Mouse (Mus musculus): ENCODE measurements around the gene Rpl19. TPM values are rescaled to one million over a fixed set of nuclear protein-coding genes. Genes with fewer than 3 reads are reported as not detected.

Rpl19 gene
- polyA plus RNA-seq, 1 experiment from 2014 or later: 694 TPM

DNA sequence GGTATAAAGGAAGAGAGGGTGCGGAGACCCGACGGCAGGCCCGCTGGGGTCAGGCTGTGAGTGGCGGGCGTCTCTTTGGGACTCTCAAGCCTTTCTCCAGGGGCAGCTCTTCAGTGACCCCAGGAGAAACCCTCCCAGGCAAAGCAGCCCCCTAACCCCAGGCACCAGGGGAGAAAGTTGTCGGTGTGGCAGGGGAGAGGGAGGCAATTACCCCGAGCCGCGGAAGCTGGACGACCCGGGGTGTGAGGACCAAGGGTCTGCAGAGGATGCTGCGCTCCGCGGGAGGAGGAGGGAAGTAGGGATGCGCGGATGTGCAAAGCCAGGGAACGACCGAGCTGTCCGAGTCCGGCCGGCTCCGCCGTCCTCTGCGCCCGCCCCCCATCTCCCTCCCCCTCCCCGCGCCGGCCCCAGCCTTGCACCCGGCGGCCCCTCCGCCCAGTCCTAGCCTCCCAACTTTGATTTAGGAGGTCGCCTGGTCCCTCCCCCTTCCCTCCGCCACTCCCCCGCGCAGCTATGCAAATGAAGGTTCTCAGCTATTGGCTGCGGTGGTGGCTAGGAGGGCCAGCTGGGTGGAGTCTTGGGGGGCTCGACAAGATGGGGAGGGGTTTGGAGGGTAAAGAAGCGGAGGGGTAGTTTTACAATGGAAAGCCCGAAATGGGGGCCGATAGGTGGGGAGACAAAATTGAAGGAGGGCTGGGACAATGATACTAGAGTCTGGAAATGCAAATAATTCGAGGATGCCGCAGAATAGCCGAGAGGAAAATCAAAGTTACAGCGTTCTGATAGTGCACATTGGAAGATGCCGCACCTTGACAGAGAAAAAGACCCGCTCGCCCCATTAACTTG lies 26.7 kb downstream of the Rpl19 start, which contains the start of gene Stac2:
TSS of gene Stac2 (minus strand) at position 474 of the 846 bp plus-strand sequence.
- Histone ChIP-seq H3K4me3 (replicated peaks; ENCODE audit: low read length) (peak within 1 kb of the TSS; percentile 49), H3K4me2 (replicated peaks) (peak within 1 kb of the TSS; percentile 62), H3K36me3 (replicated peaks; ENCODE audit: control insufficient read depth, insufficient read depth) (no peaks in the 10 kb centered on the region), H3K27me3 (ENCODE audit: control insufficient read depth, insufficient read depth, low read length) (peaks cover 35% of the 10 kb centered on the region), H3K9ac (peak within 1 kb of the TSS; percentile 63), H3K27ac (peak within 1 kb of the TSS; percentile 51; the same call in 1 of the 2 replicates), H3K9me3 (ENCODE audit: control insufficient read depth, low read length) (no peaks in the 10 kb centered on the region), H3K4me1 (replicated peaks; ENCODE audit: control insufficient read depth, insufficient read depth, low read length) (peaks cover 3% of the 10 kb centered on the region; the same call in 1 of the 2 replicates)
- 1% methylated on average over 39 of the region's 48 CpGs for WGBS
- DNase-seq (ENCODE audit: low spot score) (peak; percentile 74), ATAC-seq (ENCODE audit: low FRiP score) (peak; percentile 87)

DNA sequence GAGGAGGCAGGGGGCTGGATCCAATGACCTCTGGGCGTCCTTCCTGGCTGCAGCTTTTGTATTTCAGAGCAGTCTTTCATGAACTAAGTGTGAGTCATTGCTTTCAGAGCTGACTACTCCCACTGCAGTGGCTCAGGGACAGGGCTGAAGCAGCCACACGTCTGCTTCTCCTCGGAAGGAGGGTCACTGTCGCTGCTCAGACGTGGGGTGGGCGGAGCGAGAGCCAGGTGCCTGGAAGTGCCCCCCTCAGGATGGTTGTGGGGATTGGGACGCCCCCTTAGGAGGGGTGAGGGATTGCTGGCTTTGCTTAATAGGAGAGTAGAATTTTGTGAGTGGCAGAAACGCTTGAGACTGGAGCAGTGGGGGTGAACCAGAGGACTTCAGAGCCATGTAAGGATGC lies 31.0 kb downstream of the Rpl19 start:
- H3K4me2 ChIP-seq (replicated peaks): no peak overlapping the region
- H3K4me3 ChIP-seq (replicated peaks; ENCODE audit: low read length): no peak overlapping the region
- 27% methylated on average over 9 of the region's 9 CpGs for WGBS
- peaks cover 6% of the 10 kb centered on the region; the same call in 1 of the 2 replicates for H3K4me1 ChIP-seq (replicated peaks; ENCODE audit: control insufficient read depth, insufficient read depth, low read length)
- H3K27ac ChIP-seq: no peak overlapping the region
- no peaks in the 10 kb centered on the region for H3K36me3 ChIP-seq (replicated peaks; ENCODE audit: control insufficient read depth, insufficient read depth)
- no peak overlapping the region for H3K9ac ChIP-seq
- H3K9me3 ChIP-seq (ENCODE audit: control insufficient read depth, low read length): no peaks in the 10 kb centered on the region
- ATAC-seq (ENCODE audit: low FRiP score) (no peak), DNase-seq (ENCODE audit: low spot score) (no peak)
- peaks cover 11% of the 10 kb centered on the region for H3K27me3 ChIP-seq (ENCODE audit: control insufficient read depth, insufficient read depth, low read length)

DNA sequence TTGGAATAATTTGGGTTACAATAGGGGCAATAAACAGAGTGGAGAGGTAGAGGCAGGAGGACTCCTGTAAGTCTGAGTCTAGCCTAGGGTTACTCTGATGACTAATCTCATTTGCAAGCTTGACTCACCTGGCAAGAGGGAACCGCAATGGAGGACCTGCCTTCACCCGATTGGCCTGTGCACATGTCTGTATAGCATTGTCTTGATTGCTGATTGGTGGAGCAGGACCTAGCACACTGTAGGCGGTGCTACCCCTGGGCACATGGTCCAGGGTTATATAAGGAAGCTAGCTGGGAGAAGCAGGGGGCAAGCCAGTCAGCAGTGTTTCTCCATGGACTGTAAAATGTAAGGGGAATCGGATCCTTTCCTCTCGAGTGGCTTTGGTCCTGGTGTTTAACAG lies 31.5 kb downstream of the Rpl19 start:
- ATAC-seq (ENCODE audit: low FRiP score) (no peak), DNase-seq (ENCODE audit: low spot score) (no peak)
- H3K9ac ChIP-seq: no peak overlapping the region
- peaks cover 5% of the 10 kb centered on the region for H3K27me3 ChIP-seq (ENCODE audit: control insufficient read depth, insufficient read depth, low read length)
- H3K4me2 ChIP-seq (replicated peaks): no peak overlapping the region
- 0 out of 2 replicates have a peak, but pooled peaks cover 6% of the 10 kb centered on the region for H3K4me1 ChIP-seq (replicated peaks; ENCODE audit: control insufficient read depth, insufficient read depth, low read length)
- H3K36me3 ChIP-seq (replicated peaks; ENCODE audit: control insufficient read depth, insufficient read depth): no peaks in the 10 kb centered on the region
- no peaks in the 10 kb centered on the region for H3K9me3 ChIP-seq (ENCODE audit: control insufficient read depth, low read length)
- no peak overlapping the region for H3K4me3 ChIP-seq (replicated peaks; ENCODE audit: low read length)
- WGBS: 84% methylated on average over 5 of the region's 5 CpGs
- H3K27ac ChIP-seq: no peak overlapping the region

DNA sequence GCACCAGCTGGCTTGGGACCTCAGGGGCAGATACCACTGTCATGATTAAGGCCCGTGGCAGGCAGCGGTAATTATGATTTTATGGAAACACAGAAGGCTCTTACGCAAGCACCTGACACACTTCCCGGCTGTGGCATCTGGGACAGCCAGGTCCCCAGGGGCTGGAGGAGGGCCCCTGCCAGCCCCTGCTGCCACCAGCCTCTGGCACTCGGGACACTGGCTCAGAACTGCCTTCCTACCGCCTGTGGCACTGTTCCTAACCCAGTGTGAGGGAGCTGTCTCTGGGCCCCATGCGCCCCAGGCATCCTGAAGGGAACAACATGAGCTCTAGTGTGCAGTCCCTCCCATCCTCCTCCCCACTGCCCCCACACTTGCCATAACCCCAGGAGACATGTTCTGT lies 33.2 kb downstream of the Rpl19 start:
- no peak; the same call in 1 of the 2 replicates for ATAC-seq (ENCODE audit: low FRiP score)
- no peak overlapping the region for H3K9ac ChIP-seq
- H3K27ac ChIP-seq: no peak overlapping the region

DNA sequence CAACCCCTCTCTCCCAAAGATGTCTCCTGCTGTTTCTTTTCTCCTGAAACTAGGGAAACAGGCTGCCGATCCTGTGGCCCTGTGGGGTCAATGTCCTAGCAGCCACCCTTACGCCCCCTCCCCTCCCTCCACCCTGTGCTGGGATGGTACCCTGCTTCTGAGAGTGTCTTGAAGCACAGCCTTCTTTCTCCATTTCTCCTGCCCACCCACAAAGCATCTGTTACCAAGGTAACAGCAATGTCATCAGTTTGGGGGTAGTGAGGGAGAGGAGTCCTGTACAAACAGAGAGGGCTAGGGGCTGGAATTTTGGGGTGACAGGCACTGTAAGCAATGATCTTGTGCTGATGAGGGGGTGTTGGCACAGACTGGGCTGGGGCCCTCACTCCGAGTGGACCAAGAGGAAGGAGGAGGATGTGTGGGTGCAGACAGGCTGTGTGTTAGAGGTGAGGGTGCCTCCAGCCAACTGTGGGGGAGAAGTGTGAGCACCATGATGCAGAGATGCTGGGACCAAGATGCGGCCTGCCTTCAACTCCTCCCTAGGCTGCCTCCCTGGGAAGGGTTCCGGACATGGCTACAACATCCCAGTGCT lies 33.7 kb downstream of the Rpl19 start:
- Histone ChIP-seq H3K4me2 (replicated peaks) (no peak overlapping the region), H3K36me3 (replicated peaks; ENCODE audit: control insufficient read depth, insufficient read depth) (no peaks in the 10 kb centered on the region), H3K4me3 (replicated peaks; ENCODE audit: low read length) (no peak overlapping the region), H3K27ac (no peak overlapping the region), H3K4me1 (replicated peaks; ENCODE audit: control insufficient read depth, insufficient read depth, low read length) (0 out of 2 replicates have a peak, but pooled peaks cover 3% of the 10 kb centered on the region), H3K9ac (no peak overlapping the region), H3K27me3 (ENCODE audit: control insufficient read depth, insufficient read depth, low read length) (0 out of 2 replicates have a peak, but pooled peaks cover 3% of the 10 kb centered on the region), H3K9me3 (ENCODE audit: control insufficient read depth, low read length) (no peaks in the 10 kb centered on the region)
- no peak for DNase-seq (ENCODE audit: low spot score)
- 68% methylated on average over 5 of the region's 5 CpGs for WGBS
- no peak; the same call in 1 of the 2 replicates for ATAC-seq (ENCODE audit: low FRiP score)

More for the DNA sequence above, 33.2 kb downstream of the Rpl19 start:
- Histone ChIP-seq H3K36me3 (replicated peaks; ENCODE audit: control insufficient read depth, insufficient read depth) (no peaks in the 10 kb centered on the region), H3K4me3 (replicated peaks; ENCODE audit: low read length) (no peak overlapping the region), H3K4me2 (replicated peaks) (no peak overlapping the region), H3K4me1 (replicated peaks; ENCODE audit: control insufficient read depth, insufficient read depth, low read length) (0 out of 2 replicates have a peak, but pooled peaks cover 3% of the 10 kb centered on the region), H3K9me3 (ENCODE audit: control insufficient read depth, low read length) (no peaks in the 10 kb centered on the region), H3K27me3 (ENCODE audit: control insufficient read depth, insufficient read depth, low read length) (0 out of 2 replicates have a peak, but pooled peaks cover 3% of the 10 kb centered on the region)
- WGBS: 37% methylated on average over 7 of the region's 7 CpGs
- no peak for DNase-seq (ENCODE audit: low spot score)

DNA sequence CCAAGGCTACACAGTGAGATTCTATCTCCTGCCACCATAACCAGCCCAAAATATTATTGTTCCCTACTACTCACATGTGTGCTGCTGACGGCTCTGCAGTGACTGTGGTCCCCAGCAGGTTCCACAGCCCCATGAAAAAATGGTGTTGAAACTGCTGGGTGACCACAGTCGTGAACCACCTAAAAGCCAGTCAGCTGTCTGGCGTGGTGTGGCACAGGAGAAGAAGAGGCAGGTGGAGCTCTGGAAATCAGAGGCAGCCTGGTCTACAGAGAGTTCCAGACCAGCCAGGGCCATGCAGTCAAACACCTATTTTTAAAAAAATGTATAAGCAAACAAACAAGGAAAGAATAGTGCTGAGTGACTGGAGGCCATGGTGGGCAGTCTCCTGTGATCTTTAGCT lies 34.9 kb downstream of the Rpl19 start:
- H3K27ac ChIP-seq: no peak overlapping the region
- 0 out of 2 replicates have a peak, but pooled peaks cover 3% of the 10 kb centered on the region for H3K4me1 ChIP-seq (replicated peaks; ENCODE audit: control insufficient read depth, insufficient read depth, low read length)
- H3K27me3 ChIP-seq (ENCODE audit: control insufficient read depth, insufficient read depth, low read length): 0 out of 2 replicates have a peak, but pooled peaks cover 3% of the 10 kb centered on the region
- DNase-seq (ENCODE audit: low spot score) (no peak), ATAC-seq (ENCODE audit: low FRiP score) (no peak)
- no peak overlapping the region for H3K4me2 ChIP-seq (replicated peaks)
- no peaks in the 10 kb centered on the region for H3K36me3 ChIP-seq (replicated peaks; ENCODE audit: control insufficient read depth, insufficient read depth)
- no peaks in the 10 kb centered on the region for H3K9me3 ChIP-seq (ENCODE audit: control insufficient read depth, low read length)
- WGBS: 76% methylated on average over 3 of the region's 3 CpGs
- no peak overlapping the region for H3K9ac ChIP-seq
- no peak overlapping the region for H3K4me3 ChIP-seq (replicated peaks; ENCODE audit: low read length)

DNA sequence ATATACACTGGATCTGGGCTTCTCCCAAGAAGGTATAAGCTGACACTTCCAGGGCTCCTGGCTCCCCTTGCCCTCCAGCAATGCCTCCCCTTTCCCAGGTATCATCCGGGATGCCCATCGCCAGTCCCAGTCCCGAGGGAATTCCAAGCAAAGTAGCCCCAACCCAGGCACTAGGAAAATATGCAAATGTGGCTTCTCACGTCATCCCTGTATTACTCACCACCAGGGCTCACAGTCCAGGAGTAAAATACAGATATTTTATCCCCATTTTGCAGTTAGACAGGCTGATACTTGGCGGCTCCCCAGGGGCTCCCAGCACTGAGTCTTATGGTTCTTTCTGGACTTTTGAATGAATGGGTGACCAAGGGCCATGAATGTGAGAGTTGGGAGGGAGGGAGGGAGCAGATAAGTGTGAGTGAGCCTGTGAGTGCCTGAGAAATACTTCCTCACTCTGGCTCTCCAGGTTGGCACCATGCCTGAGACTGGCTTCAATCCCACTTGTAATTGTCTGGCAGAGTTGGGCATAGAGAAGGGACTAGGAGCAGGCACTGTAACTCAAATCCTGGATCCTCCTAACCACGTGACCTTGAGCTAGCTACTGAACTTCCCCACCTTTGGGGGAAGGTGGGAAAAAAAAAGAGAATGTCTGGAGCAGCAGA lies 35.5 kb downstream of the Rpl19 start:
- WGBS: 55% methylated on average over 6 of the region's 6 CpGs
- H3K36me3 ChIP-seq (replicated peaks; ENCODE audit: control insufficient read depth, insufficient read depth): no peaks in the 10 kb centered on the region
- H3K27me3 ChIP-seq (ENCODE audit: control insufficient read depth, insufficient read depth, low read length): no peaks in the 10 kb centered on the region
- H3K4me3 ChIP-seq (replicated peaks; ENCODE audit: low read length): no peak overlapping the region
- no peak overlapping the region for H3K9ac ChIP-seq
- peak; percentile 65 for DNase-seq (ENCODE audit: low spot score)
- no peak for ATAC-seq (ENCODE audit: low FRiP score)
- 0 out of 2 replicates have a peak, but pooled peaks cover 3% of the 10 kb centered on the region for H3K4me1 ChIP-seq (replicated peaks; ENCODE audit: control insufficient read depth, insufficient read depth, low read length)
- 0 out of 2 replicates have a peak, but pooled peaks cover 2% of the 10 kb centered on the region for H3K9me3 ChIP-seq (ENCODE audit: control insufficient read depth, low read length)
- no peak overlapping the region for H3K4me2 ChIP-seq (replicated peaks)
- H3K27ac ChIP-seq: no peak overlapping the region

DNA sequence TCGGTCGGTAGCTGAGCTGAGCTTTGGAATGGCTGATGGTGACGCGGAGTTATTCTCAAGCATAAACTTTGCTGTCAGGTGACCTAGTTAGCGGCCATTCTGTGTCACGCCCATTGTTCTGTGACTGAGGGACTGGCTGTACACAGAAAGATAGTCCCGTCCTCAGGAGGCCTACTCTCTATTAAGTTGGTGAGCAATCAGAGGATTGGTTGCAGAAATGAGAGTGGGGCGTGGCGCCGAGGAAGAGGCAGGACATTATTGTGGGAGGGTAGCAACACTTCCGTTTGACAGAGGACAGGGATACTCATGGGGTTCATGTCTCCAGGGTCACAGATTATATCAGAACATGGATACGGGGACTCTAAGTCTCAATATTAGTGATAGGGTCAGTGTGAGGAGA lies 39.7 kb downstream of the Rpl19 start:
- no peaks in the 10 kb centered on the region for H3K36me3 ChIP-seq (replicated peaks; ENCODE audit: control insufficient read depth, insufficient read depth)
- WGBS: 93% methylated on average over 12 of the region's 12 CpGs
- H3K4me3 ChIP-seq (replicated peaks; ENCODE audit: low read length): no peak overlapping the region
- no peak overlapping the region for H3K9ac ChIP-seq
- H3K27me3 ChIP-seq (ENCODE audit: control insufficient read depth, insufficient read depth, low read length): no peaks in the 10 kb centered on the region
- ATAC-seq (ENCODE audit: low FRiP score): no peak
- H3K9me3 ChIP-seq (ENCODE audit: control insufficient read depth, low read length): 0 out of 2 replicates have a peak, but pooled peaks cover 7% of the 10 kb centered on the region
- no peak overlapping the region for H3K4me2 ChIP-seq (replicated peaks)
- H3K4me1 ChIP-seq (replicated peaks; ENCODE audit: control insufficient read depth, insufficient read depth, low read length): no peaks in the 10 kb centered on the region
- DNase-seq (ENCODE audit: low spot score): no peak
- H3K27ac ChIP-seq: no peak overlapping the region

DNA sequence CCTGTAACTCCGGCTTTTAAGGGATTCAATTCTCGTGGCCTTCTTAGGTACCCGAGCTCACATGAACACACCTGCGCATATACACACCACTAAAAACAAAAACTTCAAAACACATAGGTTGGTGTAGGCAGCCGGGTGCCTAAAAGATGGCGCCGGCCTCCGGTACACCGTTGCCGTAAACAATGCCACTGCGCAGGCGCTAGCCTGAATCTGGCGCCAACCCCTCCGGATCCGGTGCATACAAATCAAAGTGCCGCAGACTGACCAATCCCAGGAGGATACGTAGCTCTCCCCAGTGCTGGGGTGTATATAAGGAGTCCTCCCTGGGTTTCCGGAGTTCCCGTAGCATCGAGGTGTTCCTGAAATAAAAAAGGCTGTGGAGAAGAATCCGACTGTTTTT lies 40.7 kb downstream of the Rpl19 start:
- ATAC-seq (ENCODE audit: low FRiP score): no peak
- DNase-seq (ENCODE audit: low spot score): no peak
- Histone ChIP-seq H3K27ac (no peak overlapping the region), H3K4me3 (replicated peaks; ENCODE audit: low read length) (no peak overlapping the region), H3K27me3 (ENCODE audit: control insufficient read depth, insufficient read depth, low read length) (no peaks in the 10 kb centered on the region), H3K4me1 (replicated peaks; ENCODE audit: control insufficient read depth, insufficient read depth, low read length) (no peaks in the 10 kb centered on the region), H3K9me3 (ENCODE audit: control insufficient read depth, low read length) (0 out of 2 replicates have a peak, but pooled peaks cover 7% of the 10 kb centered on the region), H3K36me3 (replicated peaks; ENCODE audit: control insufficient read depth, insufficient read depth) (no peaks in the 10 kb centered on the region), H3K9ac (no peak overlapping the region), H3K4me2 (replicated peaks) (no peak overlapping the region)
- WGBS: 96% methylated on average over 21 of the region's 21 CpGs
